Mouse (Mus musculus): ENCODE measurements around the gene Dynlt1c. TPM values are rescaled to one million over a fixed set of nuclear protein-coding genes. Genes with fewer than 3 reads are reported as not detected.

Dynlt1c gene
- 1.8 and 2.3 TPM in 2 replicates for polyA plus RNA-seq (2012; ENCODE audit: low replicate concordance)

GRCm38 (mm10) chr17:6601204-6601911 is at the start of gene Dynlt1c:
Gene Dynlt1c (plus strand): TSS chr17:6601671.

DNA sequence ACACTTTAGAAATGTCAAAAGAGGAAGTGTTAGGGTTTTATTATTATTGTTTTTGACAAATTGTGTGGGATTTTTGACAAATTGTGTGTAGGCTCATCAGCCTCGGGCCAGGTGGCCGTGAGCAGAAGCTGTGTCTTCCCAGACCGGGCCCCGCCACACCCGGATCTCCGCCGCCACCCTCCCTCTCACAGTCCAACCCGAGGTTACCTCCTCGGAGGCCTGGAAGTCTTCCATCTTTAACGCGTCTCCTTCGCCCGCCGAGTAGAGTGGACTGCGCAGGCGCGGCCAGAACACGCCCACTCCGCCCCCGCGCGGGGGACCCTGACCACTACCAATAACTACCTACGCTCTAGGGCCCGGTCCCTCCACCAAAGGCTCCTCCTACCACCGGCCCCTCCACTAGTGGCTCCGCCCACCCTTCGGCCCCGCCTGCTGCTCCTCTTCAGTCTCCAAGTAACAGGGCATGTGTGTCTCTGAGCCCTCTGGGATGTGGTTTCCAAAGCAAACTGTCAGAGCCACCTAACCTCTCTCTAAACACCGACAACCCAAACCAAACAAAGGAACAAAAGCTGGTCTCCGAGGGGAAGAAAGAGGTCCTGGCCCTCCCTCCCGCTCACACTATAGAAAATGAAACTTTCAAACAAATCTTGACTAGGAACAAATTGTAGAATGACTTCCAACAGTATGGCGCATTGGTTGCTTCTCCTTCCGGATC is 54.3 kb downstream of the Dynlt1c start, which contains the start of gene Dynlt1f:
Gene Dynlt1f (minus strand): TSS at position 334 of the 715 bp plus-strand sequence.

GRCm38 (mm10) chr17:6658801-6659200 is 57.3 kb downstream of the Dynlt1c start, which contains the start of gene Sytl3:
Gene Sytl3 (plus strand): TSS chr17:6659093.

Other genes with a start within 250 kb of the Dynlt1c start
- gene Dynlt1b, start 171.6 kb upstream of the Dynlt1c start, polyA plus RNA-seq (2012; ENCODE audit: low replicate concordance) = 20.5 and 24.8 TPM in 2 replicates
- gene Dynlt1f, start 54.2 kb downstream of the Dynlt1c start, polyA plus RNA-seq (2012; ENCODE audit: low replicate concordance) = 2.6 and 5.7 TPM in 2 replicates
- gene Sytl3, start 57.4 kb downstream of the Dynlt1c start, polyA plus RNA-seq (2012; ENCODE audit: low replicate concordance) = 0.52 and 0.87 TPM in 2 replicates
- 96.3 and 145 TPM in 2 replicates for gene Ezr, start 181.1 kb downstream of the Dynlt1c start, polyA plus RNA-seq (2012; ENCODE audit: low replicate concordance)

All from leukemia stem cell, adult 10-12 weeks (primary cell).